Mouse (Mus musculus) embryonic fibroblast, embryonic 13.5 days (primary cell): ENCODE data around the gene Metrnl. TPM values are rescaled to one million over a fixed set of nuclear protein-coding genes. Genes with fewer than 3 reads are reported as not detected.
A peak's percentile ranks its signal among the peaks of the same experiment; 100 is the strongest.
"Not testable (repeated sequence)": the region's sequence is repeated elsewhere in the genome, so short reads cannot be mapped to it uniquely, and the experiment has no call there.

ENCODE experiments used
- H3K27ac ChIP-seq: 2 replicates; pipeline ENCODE4 v1.5.1; 2012; ENCODE audit warnings: low read length, control low read depth, inconsistent platforms; ENCODE audit not compliant: insufficient read depth
- H3K4me1 ChIP-seq: 2 replicates; pipeline ENCODE4 v1.6.1; 2011; ENCODE audit warnings: low read length; ENCODE audit not compliant: control insufficient read depth, insufficient read depth
- H3K4me3 ChIP-seq: 2 replicates; pipeline ENCODE4 v1.5.1; 2011; ENCODE audit warnings: mild to moderate bottlenecking, control low read depth, low read length; ENCODE audit not compliant: insufficient read depth
- CTCF ChIP-seq: IDR thresholded peaks from 2 replicates; pipeline ENCODE4 v1.5.1; 2011; ENCODE audit warnings: mild to moderate bottlenecking, control low read depth, low read length, moderate library complexity, borderline replicate concordance; ENCODE audit not compliant: insufficient read depth
- POLR2A ChIP-seq: IDR thresholded peaks from 2 replicates; pipeline ENCODE4 v1.6.1; 2011; ENCODE audit warnings: low read depth, mild to moderate bottlenecking, control low read depth, low read length, moderate library complexity
- polyA plus RNA-seq: library from polyadenylated mRNA; stranded (reverse); fragments of >200 nt; gene quantifications from 2 replicates; pipeline ENCODE4 v1.2.4, GENCODE M21; 2011; ENCODE audit warnings: low read depth; ENCODE audit not compliant: missing spikeins, insufficient read length

The Metrnl gene
- polyA plus RNA-seq: 26.3 and 29.4 TPM in 2 replicates

- peak within 1 kb of the TSS; percentile 90 for H3K4me3 ChIP-seq
- no peak for TF ChIP-seq POLR2A
- TF ChIP-seq CTCF: no peak
- H3K4me1 ChIP-seq: peaks cover 20% of the 10 kb centered on the region
- H3K27ac ChIP-seq: peak within 1 kb of the TSS; percentile 68
Observed at GRCm38 (mm10) chr11:121701244-121701643, at the start of gene Metrnl. Metrnl (plus strand) TSS chr11:121701544.

- Histone ChIP-seq H3K4me1 (peaks cover 34% of the 10 kb centered on the region), H3K4me3 (no peak overlapping the region), H3K27ac (0 out of 2 replicates have a peak overlapping the region, but pooled peaks have one; percentile 25)
- TF ChIP-seq POLR2A: no peak
- no peak for TF ChIP-seq CTCF
Observed at GRCm38 (mm10) chr11:121651556-121651955, 49.8 kb upstream of the Metrnl start.

GRCm38 (mm10) chr11:121651983-121652382, 49.4 kb upstream of the Metrnl start:
- no peak overlapping the region for H3K4me3 ChIP-seq
- H3K27ac ChIP-seq: peak overlapping the region; percentile 74
- H3K4me1 ChIP-seq: peaks cover 33% of the 10 kb centered on the region
- TF ChIP-seq CTCF (no peak), POLR2A (no peak)

GRCm38 (mm10) chr11:121652547-121653305, 48.6 kb upstream of the Metrnl start:
- Histone ChIP-seq H3K4me1 (peaks cover 30% of the 10 kb centered on the region), H3K4me3 (no peak overlapping the region), H3K27ac (peak overlapping the region; percentile 74; the same call in 1 of the 2 replicates)
- TF ChIP-seq CTCF (0 out of 2 replicates have a peak, but pooled peaks have one; percentile 15), POLR2A (no peak)

- H3K27ac ChIP-seq: no peak overlapping the region
- TF ChIP-seq POLR2A (no peak), CTCF (no peak)
- H3K4me1 ChIP-seq: peaks cover 21% of the 10 kb centered on the region
- H3K4me3 ChIP-seq: no peak overlapping the region
Observed at GRCm38 (mm10) chr11:121653631-121654030, 47.7 kb upstream of the Metrnl start.

- peaks cover 21% of the 10 kb centered on the region for H3K4me1 ChIP-seq
- TF ChIP-seq POLR2A (no peak), CTCF (no peak)
- peak overlapping the region; percentile 33 for H3K27ac ChIP-seq
- H3K4me3 ChIP-seq: no peak overlapping the region
Observed at GRCm38 (mm10) chr11:121654406-121654945, 46.9 kb upstream of the Metrnl start.

- TF ChIP-seq POLR2A (no peak), CTCF (no peak)
- Histone ChIP-seq H3K4me3 (no peak overlapping the region), H3K4me1 (peaks cover 21% of the 10 kb centered on the region), H3K27ac (no peak overlapping the region)
Observed at GRCm38 (mm10) chr11:121655166-121655806, 46.1 kb upstream of the Metrnl start.

GRCm38 (mm10) chr11:121655807-121656511, 45.4 kb upstream of the Metrnl start:
- TF ChIP-seq POLR2A (no peak), CTCF (no peak)
- H3K27ac ChIP-seq: no peak overlapping the region
- H3K4me3 ChIP-seq: no peak overlapping the region
- H3K4me1 ChIP-seq: peaks cover 21% of the 10 kb centered on the region

GRCm38 (mm10) chr11:121658151-121658550, 43.2 kb upstream of the Metrnl start:
- no peak overlapping the region for H3K4me3 ChIP-seq
- TF ChIP-seq CTCF (no peak), POLR2A (no peak)
- peaks cover 11% of the 10 kb centered on the region for H3K4me1 ChIP-seq
- no peak overlapping the region for H3K27ac ChIP-seq

- not testable (repeated sequence) for H3K27ac ChIP-seq, H3K4me3 ChIP-seq, H3K4me1 ChIP-seq
Observed at GRCm38 (mm10) chr11:121660604-121661003, 40.7 kb upstream of the Metrnl start.
